Mouse (Mus musculus) liver (tissue): ENCODE measurements around the gene Enthd1.
"Not testable (repeated sequence)": the region's sequence is repeated elsewhere in the genome, so short reads cannot be mapped to it uniquely, and the experiment has no call there.

ENCODE experiments used
- DNase-seq: peaks from one replicate; pipeline ENCODE4 v3.0.0-alpha.2; 2020; ENCODE audit warnings: mixed read lengths

Enthd1 gene

GRCm38 (mm10) chr15:80565106-80565665, at the start of gene Enthd1:
TSS of gene Enthd1 (minus strand) at chr15:80565156.
- no peak for DNase-seq

- no peak for DNase-seq
These were observed 48.9 kb upstream of the Enthd1 start for GRCm38 (mm10) chr15:80613904-80614303.

- no peak for DNase-seq
These were observed 46.5 kb upstream of the Enthd1 start for GRCm38 (mm10) chr15:80611478-80611877.

GRCm38 (mm10) chr15:80610335-80610734, 45.4 kb upstream of the Enthd1 start:
- DNase-seq, result no peak

GRCm38 (mm10) chr15:80607970-80608369, 43.0 kb upstream of the Enthd1 start:
- no peak for DNase-seq

- no peak for DNase-seq
These were observed 39.1 kb upstream of the Enthd1 start for GRCm38 (mm10) chr15:80604026-80604425.

GRCm38 (mm10) chr15:80602487-80602886, 37.5 kb upstream of the Enthd1 start:
- DNase-seq, result no peak

- DNase-seq, result no peak
These were observed 36.5 kb upstream of the Enthd1 start for GRCm38 (mm10) chr15:80601456-80601855.

GRCm38 (mm10) chr15:80599843-80600242, 34.9 kb upstream of the Enthd1 start:
- no peak for DNase-seq

GRCm38 (mm10) chr15:80599213-80599750, 34.3 kb upstream of the Enthd1 start:
- peak; percentile 91 for DNase-seq

GRCm38 (mm10) chr15:80598750-80599149, 33.8 kb upstream of the Enthd1 start:
- DNase-seq, result no peak

- no peak for DNase-seq
These were observed 28.9 kb upstream of the Enthd1 start for GRCm38 (mm10) chr15:80593877-80594276.

GRCm38 (mm10) chr15:80592737-80593136, 27.8 kb upstream of the Enthd1 start:
- no peak for DNase-seq

- no peak for DNase-seq
These were observed 25.7 kb upstream of the Enthd1 start for GRCm38 (mm10) chr15:80590641-80591040.

GRCm38 (mm10) chr15:80586296-80586695, 21.3 kb upstream of the Enthd1 start:
- DNase-seq, result no peak

GRCm38 (mm10) chr15:80582581-80583495, 17.9 kb upstream of the Enthd1 start:
- DNase-seq, result peak; percentile 17

GRCm38 (mm10) chr15:80580585-80580984, 15.6 kb upstream of the Enthd1 start:
- DNase-seq, result not testable (repeated sequence)

- DNase-seq, result no peak
These were observed 14.2 kb upstream of the Enthd1 start for GRCm38 (mm10) chr15:80579121-80579520.

GRCm38 (mm10) chr15:80577166-80577960, 12.4 kb upstream of the Enthd1 start:
- no peak for DNase-seq

GRCm38 (mm10) chr15:80576415-80576994, 11.5 kb upstream of the Enthd1 start:
- DNase-seq, result no peak

GRCm38 (mm10) chr15:80575817-80576370, 10.9 kb upstream of the Enthd1 start:
- no peak for DNase-seq
